Mouse (Mus musculus) heart, postnatal 0 days (tissue): ENCODE measurements at regions not wholly inside any gene's neighbourhood (a gene's known extent, or its start where the extent isn't known, plus 50 kb on each side); places are given as distances from the start of the nearest gene placed in this dataset.

Source experiments
- CTCF ChIP-seq: IDR thresholded peaks from 2 replicates; pipeline ENCODE4 v1.5.1; 2016; ENCODE audit warnings: antibody characterized with exemption, control low read depth, low read depth
- EP300 ChIP-seq: IDR thresholded peaks from 2 replicates; pipeline ENCODE4 v1.6.1; 2016; ENCODE audit warnings: antibody characterized with exemption, low read depth

DNA sequence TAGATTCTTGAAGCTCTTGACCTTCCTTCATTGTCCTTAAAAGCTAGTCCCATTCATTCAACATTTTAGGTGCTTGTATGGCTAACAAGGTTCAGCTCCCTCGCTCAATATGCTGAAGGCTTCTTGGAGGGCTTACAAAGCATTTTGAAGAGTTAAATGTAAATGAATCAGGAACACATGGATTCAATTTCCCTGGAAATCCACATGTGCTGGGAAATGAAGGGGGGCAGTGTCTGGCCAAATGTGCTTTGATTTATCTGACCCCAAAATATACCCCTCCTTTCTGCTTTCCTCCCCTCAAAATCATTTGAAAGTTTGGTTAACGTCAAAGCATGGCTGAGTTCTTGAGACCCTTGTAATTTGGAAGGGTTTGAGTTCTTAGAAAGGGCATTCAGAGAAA, 1142.4 kb downstream of the Slc22a22 start:
- no peak for TF ChIP-seq CTCF
- no peak for TF ChIP-seq EP300
